Mouse (Mus musculus): Measurements from ENCODE around the gene Cmya5. TPM values are rescaled to one million over a fixed set of nuclear protein-coding genes. Genes with fewer than 3 reads are reported as not detected.

Cmya5 gene
- total RNA-seq (2023) = 0.24 TPM

GRCm38 (mm10) chr13:93144336-93145167 lies at the start of gene Cmya5:
Gene Cmya5, minus strand, starts transcription at chr13:93144724.

GRCm38 (mm10) chr13:93191831-93192645 lies 47.5 kb upstream of the Cmya5 start, which contains the start of gene Tent2:
Gene Tent2, minus strand, starts transcription at chr13:93192385.

Other genes starting within 250 kb of the Cmya5 start
- 100.0 TPM for gene Tent2, start 47.7 kb upstream of the Cmya5 start, total RNA-seq (2023)
- gene Homer1, start 154.9 kb upstream of the Cmya5 start, total RNA-seq (2023) = 18.2 TPM